Mouse (Mus musculus) testis, adult 2 months (tissue): ENCODE results near the gene Rbm20.

Source experiments
- CTCF ChIP-seq: fragments of 200-500 bp; IDR thresholded peaks from 2 replicates; pipeline ENCODE4 v1.5.1; 2012; ENCODE audit warnings: low read depth, mild to moderate bottlenecking, inconsistent platforms, low read length, moderate library complexity; ENCODE audit not compliant: control insufficient read depth, insufficient read depth, insufficient replicate concordance
- POLR2A ChIP-seq: fragments of 200-500 bp; IDR thresholded peaks from 2 replicates; pipeline ENCODE4 v1.6.1; 2012; ENCODE audit warnings: low read depth, mild to moderate bottlenecking, inconsistent platforms, low read length, moderate library complexity; ENCODE audit not compliant: control insufficient read depth

GRCm38 (mm10) chr19:53875246-53875645 is 198.1 kb downstream of the Rbm20 start:
- TF ChIP-seq POLR2A (no peak), CTCF (no peak)
